15 mouse cellular contexts compared by ENCODE assay signal in the genomic region with DNA sequence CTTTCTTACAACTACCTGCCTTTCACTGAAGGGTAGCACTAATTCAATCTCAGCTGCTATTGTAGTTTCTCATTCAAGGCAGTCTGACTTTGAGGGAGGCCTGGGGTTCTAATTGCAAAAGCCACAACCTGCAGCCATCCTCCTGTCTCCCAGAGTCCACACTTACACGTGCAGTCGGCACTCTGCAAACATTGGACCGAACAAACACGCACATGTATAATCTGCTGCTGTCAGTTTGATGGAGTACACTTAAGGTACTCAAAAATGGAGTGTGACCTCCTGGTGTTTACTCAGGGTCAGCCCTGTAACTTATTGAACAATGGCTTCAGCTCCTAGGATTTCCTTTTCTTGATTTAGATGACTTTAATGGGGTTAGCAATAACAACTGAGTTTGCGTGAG. TPM values are rescaled to one million over a fixed set of nuclear protein-coding genes. Genes with fewer than 3 reads are reported as not detected.
DNase-seq lines count a peak whose midpoint lies in the region; ATAC-seq and TF ChIP-seq lines count a peak whose summit lies in the region.
"Had no signal": no experiment of that assay in that cellular context is flagged by ENCODE, and none has a peak within 500 bp of the region (broad histone marks: within the 10 kb centered on the region; RNA-seq: fewer than 3 reads in every experiment).

No protein-coding gene starts in this region.

- H3K4me1 ChIP-seq in kidney, embryonic 14.5 days (ENCODE audit: control insufficient read depth, insufficient read depth, low read length), result peaks cover 43% of the 10 kb centered on the region
- no peaks in the 10 kb centered on the region for H3K4me1 ChIP-seq in kidney, adult 2 months (ENCODE audit: control insufficient read depth, insufficient read depth, low read length)
- H3K4me1 ChIP-seq in embryonic facial prominence, embryonic 14.5 days (ENCODE audit: control insufficient read depth, insufficient read depth, low read length), result peaks cover 58% of the 10 kb centered on the region
- H3K4me1 ChIP-seq in hindbrain, embryonic 14.5 days (replicated peaks; ENCODE audit: control insufficient read depth, insufficient read depth, low read length), result peaks cover 46% of the 10 kb centered on the region
- peaks cover 37% of the 10 kb centered on the region for H3K4me1 ChIP-seq in midbrain, embryonic 14.5 days (ENCODE audit: control insufficient read depth, insufficient read depth, low read length)

- no peak overlapping the region for H3K4me3 ChIP-seq in kidney, embryonic 14.5 days (ENCODE audit: low read length)
- H3K4me3 ChIP-seq in kidney, adult 2 months (ENCODE audit: insufficient read depth, low read depth, low read length), result no peak overlapping the region
- no peak overlapping the region for H3K4me3 ChIP-seq in embryonic facial prominence, embryonic 14.5 days (ENCODE audit: low read depth, low read length)
- no peak overlapping the region for H3K4me3 ChIP-seq in hindbrain, embryonic 14.5 days (replicated peaks; ENCODE audit: low read length)
- no peak overlapping the region for H3K4me3 ChIP-seq in midbrain, embryonic 14.5 days (replicated peaks; ENCODE audit: low read depth, low read length)

- no peak for TF ChIP-seq POLR2A in kidney, adult 2 months (IDR thresholded peaks at IDR 0.05; ENCODE audit: low read depth, low read length)

- peak overlapping the region; percentile 79; the same call in 1 of the 2 replicates for H3K27ac ChIP-seq in kidney, embryonic 14.5 days (ENCODE audit: low read depth, low read length)
- H3K27ac ChIP-seq in kidney, adult 2 months (ENCODE audit: insufficient read depth, low read depth, low read length), result no peak overlapping the region
- H3K27ac ChIP-seq in embryonic facial prominence, embryonic 14.5 days (replicated peaks; ENCODE audit: low read depth, low read length), result peak overlapping the region; percentile 24
- H3K27ac ChIP-seq in hindbrain, embryonic 14.5 days, result no peak overlapping the region
- peak overlapping the region; percentile 32; the same call in 1 of the 2 replicates for H3K27ac ChIP-seq in midbrain, embryonic 14.5 days (replicated peaks; ENCODE audit: low read depth, low read length)

- no peaks in the 10 kb centered on the region for H3K27me3 ChIP-seq in kidney, embryonic 14.5 days (ENCODE audit: control insufficient read depth, insufficient read depth, low read length)
- H3K27me3 ChIP-seq in kidney, adult 2 months (replicated peaks; ENCODE audit: control insufficient read depth, insufficient read depth, low read length), result no peaks in the 10 kb centered on the region
- no peaks in the 10 kb centered on the region for H3K27me3 ChIP-seq in embryonic facial prominence, embryonic 14.5 days (replicated peaks; ENCODE audit: control insufficient read depth, insufficient read depth, low read length)
- no peaks in the 10 kb centered on the region for H3K27me3 ChIP-seq in hindbrain, embryonic 14.5 days (ENCODE audit: control insufficient read depth, insufficient read depth, low read length)
- H3K27me3 ChIP-seq in midbrain, embryonic 14.5 days (ENCODE audit: control insufficient read depth, insufficient read depth, low read length), result no peaks in the 10 kb centered on the region
- H3K27me3 ChIP-seq: CH12.LX had no signal

- H3K4me2 ChIP-seq in kidney, embryonic 14.5 days (replicated peaks; ENCODE audit: low read depth, low read length), result no peak overlapping the region
- no peak overlapping the region for H3K4me2 ChIP-seq in embryonic facial prominence, embryonic 14.5 days (ENCODE audit: low read depth, low read length)
- no peak overlapping the region for H3K4me2 ChIP-seq in hindbrain, embryonic 14.5 days (replicated peaks)
- no peak overlapping the region for H3K4me2 ChIP-seq in midbrain, embryonic 14.5 days (ENCODE audit: low read length)

- no peaks in the 10 kb centered on the region for H3K36me3 ChIP-seq in kidney, embryonic 14.5 days (ENCODE audit: control insufficient read depth, insufficient read depth, low read length)
- H3K36me3 ChIP-seq in kidney, adult 2 months (ENCODE audit: control insufficient read depth, insufficient read depth, low read length), result no peaks in the 10 kb centered on the region
- H3K36me3 ChIP-seq in embryonic facial prominence, embryonic 14.5 days (ENCODE audit: control insufficient read depth, insufficient read depth, low read length), result no peaks in the 10 kb centered on the region
- H3K36me3 ChIP-seq in hindbrain, embryonic 14.5 days (replicated peaks; ENCODE audit: control insufficient read depth, insufficient read depth), result no peaks in the 10 kb centered on the region
- H3K36me3 ChIP-seq in midbrain, embryonic 14.5 days (ENCODE audit: control insufficient read depth, insufficient read depth, low read length), result no peaks in the 10 kb centered on the region

- ATAC-seq in kidney, embryonic 14.5 days (ENCODE audit: low FRiP score, low TSS enrichment), result peak; percentile 56; the same call in 1 of the 2 replicates
- no peak for ATAC-seq in embryonic facial prominence, embryonic 14.5 days (ENCODE audit: low read depth)
- ATAC-seq in hindbrain, embryonic 14.5 days (ENCODE audit: low FRiP score), result no peak
- no peak for ATAC-seq in midbrain, embryonic 14.5 days (ENCODE audit: low FRiP score, low TSS enrichment)
- no peak for ATAC-seq in CD4-positive, CD25-positive, alpha-beta regulatory T cell, adult 4 months

- no peak overlapping the region for H3K9ac ChIP-seq in kidney, embryonic 14.5 days (ENCODE audit: low read depth, low read length)
- H3K9ac ChIP-seq in embryonic facial prominence, embryonic 14.5 days (ENCODE audit: low read depth, low read length), result no peak overlapping the region
- H3K9ac ChIP-seq in hindbrain, embryonic 14.5 days, result 0 out of 2 replicates have a peak overlapping the region, but pooled peaks have one; percentile 5
- 0 out of 2 replicates have a peak overlapping the region, but pooled peaks have one; percentile 6 for H3K9ac ChIP-seq in midbrain, embryonic 14.5 days (replicated peaks; ENCODE audit: low read length)

- TF ChIP-seq CTCF in kidney, adult 2 months (conservative IDR thresholded peaks at IDR 0.05; ENCODE audit: insufficient read depth, insufficient read length, low read depth, low read length), result no peak

- DNase-seq in kidney, adult 2 months, result no peak
- DNase-seq in embryonic facial prominence, embryonic 14.5 days (ENCODE audit: low spot score), result no peak
- DNase-seq in hindbrain, embryonic 14.5 days (ENCODE audit: low spot score), result no peak
- no peak for DNase-seq in midbrain, embryonic 14.5 days
- DNase-seq in cerebellum, postnatal 36 days, result no peak
- no peak for DNase-seq in left cerebral cortex, adult 8-10 months (ENCODE audit: low spot score in 2 of 2)
- DNase-seq: adrenal gland, postnatal 10 days; gastrocnemius, postnatal 14 days; kidney, adult 11 months; spleen, adult 18-20 months; thymus, postnatal 14 days had no signal

- H3K9me3 ChIP-seq in kidney, embryonic 14.5 days (ENCODE audit: control insufficient read depth, low read length), result no peaks in the 10 kb centered on the region
- H3K9me3 ChIP-seq in embryonic facial prominence, embryonic 14.5 days (ENCODE audit: control insufficient read depth, low read length), result no peaks in the 10 kb centered on the region
- no peaks in the 10 kb centered on the region for H3K9me3 ChIP-seq in hindbrain, embryonic 14.5 days (ENCODE audit: control insufficient read depth, low read length)
- no peaks in the 10 kb centered on the region for H3K9me3 ChIP-seq in midbrain, embryonic 14.5 days (ENCODE audit: control insufficient read depth, low read length)

- WGBS in kidney, embryonic 14.5 days, result 16% methylated on average over 5 of the region's 5 CpGs
- WGBS in kidney, adult 2 months, result 56% methylated on average over 5 of the region's 5 CpGs
- 73% methylated on average over 5 of the region's 5 CpGs for WGBS in embryonic facial prominence, embryonic 14.5 days
- WGBS in hindbrain, embryonic 14.5 days, result 68% methylated on average over 5 of the region's 5 CpGs
- 80% methylated on average over 5 of the region's 5 CpGs for WGBS in midbrain, embryonic 14.5 days

RNA-seq across cellular contexts. Expression of gene Cep41, which starts 14.0 kb away (rescaled TPM):
- polyA plus RNA-seq in kidney, embryonic 14.5 days (2014; fragmentation: Nextera tagmentation; extraction: Ambion mirVana), result 31.2 and 31.8 TPM in 2 replicates
- polyA plus RNA-seq in kidney, adult 2 months (2012; rRNA removed), result 2.6 and 2.9 TPM in 2 replicates
- 38.6 and 44.3 TPM in 2 replicates for polyA plus RNA-seq in embryonic facial prominence, embryonic 14.5 days (2014; fragmentation: Nextera tagmentation; extraction: Ambion mirVana)
- 12.2 and 13.7 TPM in 2 replicates for polyA plus RNA-seq in hindbrain, embryonic 14.5 days (2014; fragmentation: Nextera tagmentation; extraction: Ambion mirVana)
- 13.3 and 14.2 TPM in 2 replicates for polyA plus RNA-seq in midbrain, embryonic 14.5 days (2014; fragmentation: Nextera tagmentation; extraction: Ambion mirVana)
- polyA plus RNA-seq in CD4-positive, CD25-positive, alpha-beta regulatory T cell, adult 4 months (2017; shearing (Covaris generic)), result 10 to 100 TPM; 11.3 to 12.6 TPM
- 1 to 10 TPM; 4.9 to 6.6 (median 6.1) TPM for total RNA-seq in left cerebral cortex, adult 8-10 months (2022)

RNA-seq across cellular contexts. Expression of gene Cpa1, which starts 40.5 kb away (rescaled TPM):
- polyA plus RNA-seq in kidney, embryonic 14.5 days (2014; fragmentation: Nextera tagmentation; extraction: Ambion mirVana), result 1.8 and 2.0 TPM in 2 replicates
- 0.11 TPM in 1 of 2 replicates, not detected in the other for polyA plus RNA-seq in kidney, adult 2 months (2012; rRNA removed)
- polyA plus RNA-seq in embryonic facial prominence, embryonic 14.5 days (2014; fragmentation: Nextera tagmentation; extraction: Ambion mirVana), result 1.3 and 1.7 TPM in 2 replicates
- polyA plus RNA-seq in hindbrain, embryonic 14.5 days (2014; fragmentation: Nextera tagmentation; extraction: Ambion mirVana), result 0.78 and 0.96 TPM in 2 replicates
- polyA plus RNA-seq in midbrain, embryonic 14.5 days (2014; fragmentation: Nextera tagmentation; extraction: Ambion mirVana), result 0.50 and 0.61 TPM in 2 replicates
- not detected for polyA plus RNA-seq in CD4-positive, CD25-positive, alpha-beta regulatory T cell, adult 4 months (2017; shearing (Covaris generic))
- not detected for total RNA-seq in left cerebral cortex, adult 8-10 months (2022)
- total RNA-seq: CH12.LX; gastrocnemius, postnatal 14 days; left cerebral cortex, adult 18-20 months had no signal

RNA-seq across cellular contexts. Expression of gene Mest, which starts 43.8 kb away (rescaled TPM):
- polyA plus RNA-seq in kidney, embryonic 14.5 days (2014; fragmentation: Nextera tagmentation; extraction: Ambion mirVana), result 2,297 and 2,617 TPM in 2 replicates
- 8.4 and 16.5 TPM in 2 replicates for polyA plus RNA-seq in kidney, adult 2 months (2012; rRNA removed)
- polyA plus RNA-seq in embryonic facial prominence, embryonic 14.5 days (2014; fragmentation: Nextera tagmentation; extraction: Ambion mirVana), result 2,046 and 2,257 TPM in 2 replicates
- polyA plus RNA-seq in hindbrain, embryonic 14.5 days (2014; fragmentation: Nextera tagmentation; extraction: Ambion mirVana), result 346 and 418 TPM in 2 replicates
- polyA plus RNA-seq in midbrain, embryonic 14.5 days (2014; fragmentation: Nextera tagmentation; extraction: Ambion mirVana), result 297 and 402 TPM in 2 replicates
- polyA plus RNA-seq in CD4-positive, CD25-positive, alpha-beta regulatory T cell, adult 4 months (2017; shearing (Covaris generic)), result 1 to 10 TPM; 1.2 to 1.6 TPM
- total RNA-seq in left cerebral cortex, adult 8-10 months (2022), result 100 to 1,000 TPM in 1 of 4 experiments, 10 to 100 TPM in 3; 66.1 to 109 (median 76.2) TPM

Comparison
In these comparisons a context has a peak if more than half of its experiments do, and no peak if none do; other contexts are left out.
1. H3K27ac ChIP-seq: peak in kidney, embryonic 14.5 days (single experiment), embryonic facial prominence, embryonic 14.5 days (single experiment) and midbrain, embryonic 14.5 days (single experiment); none in kidney, adult 2 months (single experiment) and hindbrain, embryonic 14.5 days (single experiment).
2. RNA of gene Mest, which starts 43.8 kb away (polyA plus RNA-seq): 2,297 to 2,617 TPM in kidney, embryonic 14.5 days, 2,046 to 2,257 TPM in embryonic facial prominence, embryonic 14.5 days, 346 to 418 TPM in hindbrain, embryonic 14.5 days and 297 to 402 TPM in midbrain, embryonic 14.5 days; 8.4 to 16.5 TPM in kidney, adult 2 months and 1.2 to 1.6 TPM in CD4-positive, CD25-positive, alpha-beta regulatory T cell, adult 4 months; every median in the first group is over 10 times any median in the second.
3. H3K9ac ChIP-seq: peak in hindbrain, embryonic 14.5 days (single experiment) and midbrain, embryonic 14.5 days (single experiment); none in kidney, embryonic 14.5 days (single experiment) and embryonic facial prominence, embryonic 14.5 days (single experiment).